Mouse (Mus musculus): Measurements from ENCODE around the gene Ncl.
A peak's percentile ranks its signal among the peaks of the same experiment; 100 is the strongest.
"Not testable (repeated sequence)": the region's sequence is repeated elsewhere in the genome, so short reads cannot be mapped to it uniquely, and the experiment has no call there.

Gene Ncl

DNA sequence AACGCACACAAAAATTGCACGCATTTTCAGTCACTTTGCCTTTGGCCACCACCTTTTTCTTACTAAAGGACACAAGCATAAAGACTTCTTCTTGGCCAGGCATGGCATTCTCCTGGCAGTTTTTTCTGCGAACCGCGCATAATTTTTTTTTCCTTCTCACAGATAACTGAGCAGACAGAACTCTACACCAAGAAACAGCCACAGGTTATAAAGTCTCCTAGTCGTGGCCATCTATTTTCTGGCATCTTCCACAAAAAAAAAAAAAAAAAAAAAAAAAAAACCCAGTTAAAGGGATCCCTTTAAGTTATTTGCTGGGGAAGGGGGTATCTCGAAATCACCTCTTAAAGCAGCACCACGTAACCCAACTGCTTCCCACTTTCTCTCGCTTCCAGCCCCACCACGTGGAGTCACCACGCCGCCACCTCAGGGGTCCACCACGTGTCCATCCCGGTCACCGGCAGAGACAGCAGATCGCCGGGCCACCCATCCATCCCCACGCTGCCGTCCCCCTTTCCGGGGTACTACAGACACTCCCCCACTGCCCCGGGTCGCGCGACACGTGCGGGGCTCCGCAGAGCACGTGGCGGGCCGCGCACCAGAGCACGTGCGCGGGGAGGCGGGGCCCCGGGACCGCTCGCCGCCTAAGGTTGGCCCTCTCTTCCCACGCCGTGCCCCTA is 833 bp downstream of the Ncl start:
- no peak for DNase-seq

DNA sequence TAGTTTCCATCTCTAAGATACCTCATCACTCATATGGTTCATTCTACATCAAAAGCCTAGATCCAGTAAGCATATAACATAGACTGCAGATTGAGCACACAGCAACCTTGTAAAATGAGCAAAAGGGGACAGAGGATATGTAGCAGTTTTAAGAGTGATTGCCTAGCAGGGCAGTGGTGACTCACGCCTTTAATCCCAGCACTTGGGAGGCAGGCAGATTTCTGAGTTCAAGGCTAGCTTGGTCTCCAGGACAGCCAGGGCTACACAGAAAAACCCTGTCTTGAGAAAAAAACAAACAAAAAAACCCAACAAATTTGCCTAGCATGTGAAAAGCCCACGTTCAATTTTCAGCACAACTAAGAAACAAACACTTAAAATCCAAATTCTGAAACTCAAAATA is 5.0 kb downstream of the Ncl start:
- no peak for DNase-seq

- no peak for DNase-seq
These were observed 8.6 kb downstream of the Ncl start for GRCm38 (mm10) chr1:86350576-86350975.

DNA sequence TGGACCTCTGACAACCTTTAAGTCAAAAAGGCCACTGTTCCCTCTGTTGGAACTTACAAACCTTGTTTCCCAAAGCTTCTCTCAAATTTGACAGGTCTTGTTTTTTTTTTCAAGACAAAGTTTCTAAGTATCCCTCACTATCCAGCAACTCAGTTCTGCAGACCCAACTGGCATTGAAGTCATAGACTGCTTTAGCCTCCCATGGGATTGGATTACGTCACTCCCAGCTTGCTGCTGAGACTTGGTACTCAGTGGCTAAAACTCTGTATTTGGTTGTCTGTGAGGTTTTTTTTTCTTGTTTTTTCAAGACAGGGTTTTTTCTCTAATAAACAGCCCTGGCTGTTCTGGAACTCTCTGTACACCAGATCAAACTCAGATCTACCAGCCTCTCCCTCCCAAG is 9.5 kb downstream of the Ncl start:
- no peak for DNase-seq

DNA sequence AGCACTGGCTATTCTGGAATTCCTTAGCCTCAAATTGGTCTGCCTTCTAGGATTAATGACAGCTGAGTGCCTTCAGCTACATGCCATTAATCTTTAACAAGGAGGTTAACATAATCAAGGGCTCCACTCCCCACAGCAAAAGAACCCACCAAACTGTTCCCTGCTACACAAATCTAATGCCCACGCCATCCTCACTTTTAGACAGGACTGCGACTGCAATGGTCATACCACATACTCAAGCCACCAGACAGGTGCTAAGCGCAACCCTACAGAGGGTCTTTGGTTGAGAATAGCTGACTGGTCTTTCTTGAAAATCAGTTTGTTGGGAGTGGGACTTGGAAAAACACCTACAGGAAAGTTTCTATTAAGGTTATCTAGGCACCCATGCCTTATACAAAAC is 10.0 kb downstream of the Ncl start:
- DNase-seq: no peak

DNA sequence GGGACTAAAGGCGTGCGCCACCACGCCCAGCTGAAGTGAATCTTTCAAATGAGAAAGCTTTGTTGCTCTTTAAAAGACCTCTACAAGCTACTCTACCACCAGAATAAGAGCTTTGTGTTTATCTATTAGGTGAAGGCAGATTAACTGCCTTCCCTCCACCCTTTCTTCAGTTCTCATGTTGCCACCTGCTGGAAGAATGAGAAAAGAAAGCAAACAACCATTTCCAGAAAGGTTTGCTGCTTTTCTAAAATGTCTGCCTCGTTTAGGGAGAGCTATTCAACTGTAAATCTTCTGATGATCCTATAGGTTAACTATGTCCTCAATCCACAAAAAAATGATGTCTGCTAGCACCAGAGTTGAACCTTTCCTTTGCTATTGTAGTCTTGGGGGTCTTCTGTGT is 10.4 kb downstream of the Ncl start:
- DNase-seq: no peak

GRCm38 (mm10) chr1:86348083-86348482 is 11.1 kb downstream of the Ncl start:
- DNase-seq: no peak

DNA sequence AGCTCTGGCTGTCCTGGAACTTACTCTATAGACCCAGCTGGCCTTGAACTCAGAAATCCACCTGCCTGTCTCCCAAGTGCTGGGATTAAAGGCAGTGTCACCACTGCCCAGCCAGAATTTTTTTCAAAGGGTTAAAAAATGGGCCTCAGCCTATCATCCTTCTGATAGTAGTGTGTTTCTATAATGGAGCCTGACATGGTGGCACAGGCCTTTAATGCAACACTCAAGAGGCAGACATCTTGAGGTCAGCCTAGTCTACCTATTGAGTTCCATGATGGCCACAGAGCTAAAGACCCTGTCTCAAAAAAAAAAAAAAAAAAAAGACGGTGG is 11.5 kb downstream of the Ncl start:
- DNase-seq: no peak

GRCm38 (mm10) chr1:86346851-86347715 is 12.1 kb downstream of the Ncl start:
- DNase-seq: peak in 1 of 2 experiments; percentile 36

- DNase-seq: no peak
These were observed 13.2 kb downstream of the Ncl start for GRCm38 (mm10) chr1:86345956-86346355.

DNA sequence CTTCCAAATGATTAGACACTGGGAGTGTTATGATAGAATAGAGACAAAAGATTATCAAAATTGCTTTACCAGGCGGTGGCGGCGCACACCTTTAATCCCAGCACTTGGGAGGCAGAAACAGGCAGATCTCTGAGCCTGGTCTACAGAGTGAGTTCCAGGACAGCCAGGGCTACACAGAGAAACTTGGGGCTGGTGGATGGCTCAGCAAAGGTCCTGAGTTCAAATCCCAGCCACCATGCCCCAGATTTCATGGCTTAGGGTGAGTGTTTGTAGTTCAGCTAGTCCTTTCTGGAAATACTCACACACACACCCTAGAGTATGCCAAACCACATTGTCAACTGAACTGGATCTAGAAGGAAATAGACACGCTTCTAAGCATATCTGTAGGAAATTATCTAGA is 14.1 kb downstream of the Ncl start:
- DNase-seq: no peak

- peak in 1 of 2 experiments; percentile 40 for DNase-seq
These were observed 15.0 kb downstream of the Ncl start for GRCm38 (mm10) chr1:86343969-86344861.

- no peak for DNase-seq
These were observed 16.0 kb downstream of the Ncl start for GRCm38 (mm10) chr1:86343087-86343645.

DNA sequence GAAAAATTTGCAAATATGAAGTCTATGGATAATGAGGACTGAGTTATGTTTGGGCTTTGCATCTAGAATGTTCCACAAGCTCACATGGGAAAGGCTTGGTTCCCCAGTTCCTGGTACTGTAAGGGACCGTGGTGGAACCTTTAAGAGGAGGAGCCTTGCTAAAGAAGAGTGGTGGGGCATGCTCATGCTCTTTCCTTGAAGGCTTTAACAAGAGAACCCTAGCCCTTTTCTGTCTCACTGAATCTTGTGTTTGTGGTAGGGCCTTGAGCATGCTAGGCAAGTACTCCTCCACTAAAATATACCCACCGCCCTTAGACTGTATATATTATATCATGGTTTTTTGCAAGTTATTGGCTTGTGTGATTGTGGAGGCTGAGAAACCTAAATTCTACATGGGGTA is 16.8 kb downstream of the Ncl start:
- DNase-seq: no peak

DNA sequence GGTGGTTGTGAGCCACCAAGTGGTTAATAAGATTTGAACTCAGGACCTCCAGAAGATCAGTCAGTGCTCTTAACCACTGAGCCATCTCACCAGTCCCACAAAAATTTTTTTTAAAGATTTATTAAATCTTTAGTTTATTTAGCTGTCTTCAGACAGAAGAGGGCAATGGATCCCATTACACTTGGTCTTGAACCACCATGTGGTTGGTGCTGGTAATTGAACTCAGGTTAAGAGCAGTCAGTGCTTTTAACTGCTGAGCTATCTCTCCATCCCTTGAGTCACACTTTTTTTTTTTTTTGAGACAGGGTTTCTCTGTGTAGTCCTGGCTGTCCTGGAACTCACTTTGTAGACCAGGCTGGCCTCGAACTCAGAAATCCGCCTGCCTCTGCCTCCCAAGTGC is 18.1 kb downstream of the Ncl start:
- not testable (repeated sequence) for DNase-seq

DNA sequence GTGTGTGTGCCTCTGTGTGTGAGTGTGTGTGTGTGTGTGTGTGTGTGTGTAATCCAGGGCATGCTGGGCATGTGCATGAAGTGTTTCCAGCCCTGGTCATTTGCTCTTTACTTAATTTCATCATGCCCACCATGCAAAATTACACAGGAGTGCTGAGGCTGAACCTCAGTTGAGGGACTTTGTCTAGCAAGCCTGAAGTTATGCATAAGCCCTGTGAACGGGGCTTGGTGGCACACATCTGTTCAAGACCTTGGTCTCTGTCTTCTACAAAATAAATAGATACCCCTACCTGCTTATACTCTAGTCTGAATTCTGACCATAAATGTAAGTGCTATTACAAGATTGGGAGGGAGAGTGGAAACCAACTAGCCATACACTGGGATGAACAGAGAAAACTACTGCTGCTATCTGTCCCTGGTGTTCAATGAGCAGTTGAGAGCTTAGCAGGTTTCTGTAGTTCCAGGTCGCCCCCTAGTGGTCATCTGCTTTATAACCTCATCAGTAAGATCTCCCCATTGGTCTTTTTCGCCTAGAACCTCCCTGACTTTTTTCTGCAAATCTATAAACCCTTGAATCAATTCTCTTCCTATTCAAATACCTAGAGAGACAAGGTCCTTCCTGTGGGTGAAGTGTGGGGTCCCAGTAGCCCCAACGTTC is 19.9 kb downstream of the Ncl start:
- peak; percentile 91 to 94 for DNase-seq

DNA sequence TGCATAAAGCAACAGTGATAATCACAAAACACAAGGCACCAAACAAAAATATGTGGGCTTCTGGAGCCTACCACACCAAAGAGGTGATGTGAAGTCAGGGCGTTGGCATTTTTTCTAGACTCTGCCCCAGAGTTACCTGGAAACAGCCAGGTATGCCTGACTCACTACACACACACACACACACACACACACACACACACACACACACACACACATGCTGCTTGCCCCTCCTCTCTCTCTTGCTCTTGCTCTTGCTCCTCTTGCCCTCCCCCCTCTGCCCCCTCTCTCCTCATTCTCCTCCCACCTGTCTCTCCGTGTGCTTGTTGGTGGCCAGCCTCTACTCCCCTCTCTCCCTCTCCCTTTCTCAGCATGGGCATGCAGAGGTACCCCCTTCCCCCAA is 22.9 kb downstream of the Ncl start:
- DNase-seq: no peak

- DNase-seq: no peak
These were observed 38.3 kb downstream of the Ncl start for GRCm38 (mm10) chr1:86320822-86321413.

DNA sequence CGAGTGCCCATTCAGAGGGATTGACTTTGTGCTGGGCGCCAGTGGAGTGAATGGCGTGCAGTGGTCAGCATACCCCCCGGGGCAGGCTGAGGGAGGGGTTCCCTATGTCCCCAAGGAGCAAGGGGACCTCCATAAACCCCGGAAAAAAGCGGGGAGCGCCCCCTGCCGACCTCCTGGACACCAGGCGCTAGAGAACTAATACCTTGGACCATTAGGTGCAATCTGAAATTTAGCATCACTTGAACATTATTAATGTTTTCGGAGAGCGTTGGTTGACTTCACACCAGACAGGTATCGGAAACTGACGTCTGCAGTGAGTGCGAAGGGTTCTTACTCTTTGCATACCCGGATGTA is 45.5 kb downstream of the Ncl start:
- DNase-seq: peak; percentile 72 to 73

DNA sequence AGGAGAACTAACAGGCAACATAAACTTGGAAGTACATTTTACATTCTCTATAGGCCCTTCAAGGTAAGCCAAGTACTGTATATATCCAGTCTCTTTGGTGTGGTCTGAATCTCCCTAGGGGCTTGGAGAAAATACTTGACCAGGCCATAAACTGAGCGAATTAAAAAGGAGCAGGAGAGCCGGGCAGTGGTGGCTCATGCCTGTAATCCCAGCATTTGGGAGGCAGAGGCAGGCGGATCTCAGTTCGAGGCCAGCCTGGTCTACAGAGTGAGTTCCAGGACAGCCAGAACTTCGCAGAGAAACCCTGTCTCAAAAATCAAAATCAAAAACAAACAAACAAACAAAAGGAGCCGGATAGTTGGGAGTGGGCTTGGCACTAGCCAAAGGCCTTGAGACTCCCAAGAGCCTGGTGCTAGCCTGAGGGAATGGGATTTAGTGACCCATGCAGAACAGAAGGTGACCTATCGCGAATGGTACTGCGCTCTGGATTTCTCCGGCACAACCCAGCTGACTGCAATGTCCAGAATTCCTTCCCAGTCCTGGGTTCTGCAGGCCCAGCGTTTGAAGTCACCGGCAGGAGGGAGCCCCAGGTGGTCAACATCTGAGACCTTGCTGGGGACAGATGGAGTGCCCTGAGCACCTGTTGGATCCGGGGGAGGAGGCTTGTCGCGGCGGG is 46.0 kb downstream of the Ncl start:
- DNase-seq: no peak

DNA sequence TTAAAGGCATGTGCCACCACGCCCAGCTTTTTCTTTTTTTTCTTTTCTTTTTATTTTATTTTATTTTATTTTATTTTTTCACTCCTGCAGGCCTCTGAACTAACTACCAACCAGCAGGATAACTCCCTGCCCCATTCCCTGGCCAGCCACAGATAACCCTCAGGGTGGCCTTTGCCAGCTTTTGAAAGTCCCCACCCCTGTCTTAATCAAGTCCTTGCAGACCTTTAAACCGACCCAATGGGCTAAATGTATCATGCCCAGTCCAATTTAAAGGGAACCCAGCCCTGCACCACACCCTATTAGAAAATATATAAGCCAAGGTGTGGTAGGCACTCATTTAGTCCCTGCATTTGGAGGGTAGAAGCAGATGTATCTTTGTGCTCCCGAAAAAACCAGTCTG is 46.9 kb downstream of the Ncl start:
- DNase-seq: no peak

Measured in B cell, adult 2 months (primary cell).